Mouse (Mus musculus) layer of hippocampus, adult 9-11 months (tissue): Measurements from ENCODE around the gene Fam69b.

ENCODE experiments used
- DNase-seq: peaks from one replicate; pipeline ENCODE4 v3.0.0; 2022

Gene Fam69b

DNA sequence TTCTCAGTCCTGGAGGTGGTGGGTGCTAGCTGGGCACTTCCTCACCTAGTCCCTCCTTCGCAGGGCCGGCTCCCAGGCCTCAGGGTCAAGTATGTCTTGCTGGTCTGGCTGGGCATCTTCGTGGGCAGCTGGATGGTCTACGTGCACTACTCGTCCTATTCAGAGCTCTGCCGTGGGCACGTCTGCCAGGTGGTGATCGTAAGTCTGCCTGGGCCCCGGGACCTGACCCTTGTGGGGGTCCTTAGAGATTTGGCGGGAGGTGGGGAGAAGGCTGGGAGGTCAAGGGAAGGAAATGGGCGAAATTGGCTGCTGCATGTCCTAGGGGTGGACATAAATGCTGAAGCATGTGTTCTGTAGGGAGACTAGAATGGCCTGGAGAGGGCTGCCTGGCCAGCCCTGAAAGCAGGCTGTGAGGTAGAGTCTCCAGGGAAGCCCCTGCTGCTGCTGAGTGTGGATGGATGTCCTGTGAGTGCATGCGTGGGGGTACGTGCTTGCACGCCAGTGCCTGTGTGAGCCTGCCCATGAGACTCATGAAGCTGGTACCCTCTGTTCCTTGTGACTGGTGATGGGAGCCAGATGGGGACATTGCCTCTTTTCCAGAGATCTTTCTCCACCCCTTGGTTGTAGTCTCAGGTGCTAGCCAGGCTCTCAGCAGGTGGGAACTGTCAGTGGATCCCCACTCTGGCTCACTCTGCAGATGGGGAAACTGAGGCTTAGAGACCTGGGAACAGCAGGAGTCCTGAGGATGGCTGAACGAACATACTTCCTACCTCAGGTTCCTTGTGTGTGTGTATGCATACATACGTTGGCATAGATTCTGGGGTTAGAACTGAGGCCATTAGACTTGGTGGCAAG is 4.5 kb downstream of the Fam69b start:
- DNase-seq = no peak

DNA sequence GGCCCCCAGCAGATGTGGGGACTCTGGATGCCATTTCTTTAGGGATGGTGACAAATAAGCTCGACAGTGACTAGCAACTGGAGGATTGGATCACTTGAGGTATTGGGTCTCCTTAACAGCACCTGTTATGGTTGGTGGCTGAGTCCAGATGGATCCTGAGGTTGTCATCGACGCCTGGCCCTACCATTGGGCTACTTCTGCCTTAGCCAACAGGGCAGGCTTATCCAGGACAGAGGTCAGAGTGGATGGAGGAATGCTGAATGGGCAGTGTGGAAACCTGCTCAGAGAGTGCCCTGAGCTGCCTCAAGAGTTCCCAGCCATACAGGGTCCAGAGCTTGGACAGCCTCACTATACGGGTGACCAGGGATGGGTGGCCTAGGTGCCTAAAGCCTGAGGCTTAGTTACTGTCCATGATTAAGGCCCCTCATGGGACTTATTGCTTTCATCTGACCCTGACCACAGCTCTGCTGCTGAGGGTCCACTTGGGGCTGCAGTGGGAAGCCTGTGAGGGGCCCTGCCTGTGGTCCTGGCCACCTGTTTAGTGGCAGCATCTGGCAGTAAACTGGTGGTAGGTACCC is 5.8 kb downstream of the Fam69b start:
- no peak for DNase-seq

DNA sequence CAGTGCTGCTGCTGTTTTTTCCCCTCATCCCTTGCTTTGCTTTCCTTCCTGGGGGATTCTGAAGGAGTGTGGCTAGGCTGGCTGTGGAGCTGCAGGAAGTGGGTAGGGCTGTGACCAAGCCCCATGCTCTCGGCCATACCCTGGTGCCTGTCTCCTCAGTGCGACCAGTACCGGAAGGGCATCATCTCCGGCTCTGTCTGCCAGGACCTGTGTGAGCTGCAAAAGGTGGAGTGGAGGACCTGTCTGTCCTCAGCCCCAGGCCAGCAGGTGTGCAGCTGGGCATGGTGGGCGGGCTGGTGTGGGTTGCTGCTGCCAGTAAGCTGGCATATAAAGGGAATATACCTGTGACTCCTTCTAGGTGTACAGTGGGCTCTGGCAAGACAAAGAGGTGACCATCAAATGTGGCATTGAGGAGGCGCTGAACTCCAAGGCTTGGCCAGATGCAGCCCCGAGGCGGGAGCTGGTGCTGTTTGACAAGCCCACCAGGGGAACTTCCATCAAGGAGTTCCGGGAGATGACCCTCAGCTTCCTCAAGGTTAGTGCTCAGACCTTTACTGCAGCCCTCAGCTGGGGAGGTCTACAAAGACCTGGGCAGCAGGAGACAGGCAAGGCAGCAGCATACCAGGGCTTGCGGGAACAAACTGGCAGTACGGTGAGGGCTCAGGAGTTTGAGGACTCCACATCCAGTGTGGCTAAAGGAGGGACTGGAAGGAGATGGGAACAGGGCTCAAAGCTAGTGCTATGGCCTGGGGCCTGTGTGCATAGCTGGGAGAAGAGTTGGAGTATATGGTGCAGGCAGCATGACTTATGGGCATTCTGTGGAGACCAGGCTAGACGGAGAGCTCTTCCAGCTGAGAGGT is 6.6 kb downstream of the Fam69b start:
- DNase-seq = no peak

DNA sequence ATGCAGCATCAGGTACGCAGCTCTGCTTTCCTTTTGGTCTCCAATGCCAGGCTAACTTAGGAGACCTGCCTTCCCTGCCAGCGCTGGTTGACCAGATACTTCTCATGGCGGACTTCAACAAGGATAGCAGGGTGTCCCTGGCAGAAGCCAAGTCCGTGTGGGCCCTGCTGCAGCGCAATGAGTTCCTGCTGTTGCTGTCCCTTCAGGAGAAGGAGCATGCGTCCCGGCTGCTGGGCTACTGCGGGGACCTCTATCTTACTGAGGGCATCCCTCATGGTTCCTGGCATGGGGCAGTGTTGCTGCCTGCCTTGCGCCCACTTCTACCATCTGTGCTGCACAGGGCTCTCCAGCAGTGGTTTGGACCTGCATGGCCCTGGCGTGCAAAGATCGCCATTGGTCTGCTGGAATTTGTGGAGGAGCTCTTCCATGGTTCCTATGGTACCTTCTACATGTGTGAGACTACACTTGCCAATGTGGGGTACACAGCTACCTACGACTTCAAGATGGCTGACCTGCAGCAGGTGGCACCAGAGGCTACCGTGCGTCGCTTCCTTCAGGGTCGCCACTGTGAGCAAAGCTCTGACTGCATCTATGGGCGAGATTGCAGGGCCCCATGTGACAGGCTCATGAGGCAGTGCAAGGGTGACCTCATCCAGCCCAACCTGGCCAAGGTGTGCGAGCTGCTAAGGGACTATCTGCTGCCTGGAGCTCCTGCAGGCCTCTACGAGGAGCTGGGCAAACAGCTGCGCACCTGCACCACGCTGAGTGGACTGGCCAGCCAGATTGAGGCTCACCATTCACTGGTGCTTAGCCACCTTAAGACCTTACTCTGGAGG is 7.5 kb downstream of the Fam69b start:
- DNase-seq = no peak

DNA sequence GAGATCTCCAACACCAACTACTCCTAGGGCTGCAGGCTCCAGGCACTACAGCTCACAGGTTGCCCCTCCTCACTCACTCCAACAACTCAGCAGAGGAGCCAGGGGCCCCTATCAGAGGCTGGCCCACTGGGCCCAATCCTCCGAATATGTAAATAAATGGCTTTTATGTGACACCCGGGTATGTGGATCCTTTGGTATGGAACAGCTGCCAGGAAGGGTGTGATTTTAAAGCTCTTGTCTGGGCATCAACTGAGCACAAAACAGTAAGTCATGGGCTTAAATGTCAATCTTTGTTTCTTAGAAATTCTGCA is 8.0 kb downstream of the Fam69b start:
- DNase-seq = no peak

DNA sequence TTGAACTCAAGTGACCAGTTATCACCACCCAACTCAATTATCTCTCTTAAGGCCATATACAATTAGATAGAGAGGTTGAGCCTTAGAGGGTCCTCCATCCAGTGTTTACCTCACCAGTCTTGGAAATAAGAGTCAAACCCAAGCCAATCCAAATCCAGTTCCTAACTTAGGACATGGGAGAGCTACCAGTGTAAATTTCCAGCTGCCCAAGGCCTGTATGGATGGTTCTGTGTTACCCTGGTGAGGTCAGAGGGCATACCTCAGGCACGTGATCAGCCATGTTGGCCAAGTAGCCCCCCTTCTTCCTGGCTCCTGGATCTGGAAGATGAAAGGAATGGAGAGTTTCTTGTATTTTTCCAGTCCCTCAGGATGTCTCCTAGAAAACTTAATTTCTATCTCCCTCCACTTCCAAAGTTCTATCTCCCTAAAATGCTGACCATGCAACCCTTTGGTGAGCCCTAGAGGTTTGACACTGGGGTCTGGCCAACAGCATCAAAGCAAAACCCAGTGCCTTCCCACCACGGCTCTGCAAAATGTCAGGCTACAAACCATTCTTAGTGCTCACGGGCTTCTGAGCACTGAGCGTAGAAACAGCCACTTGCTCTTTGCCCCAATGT is 9.2 kb downstream of the Fam69b start:
- no peak for DNase-seq

DNA sequence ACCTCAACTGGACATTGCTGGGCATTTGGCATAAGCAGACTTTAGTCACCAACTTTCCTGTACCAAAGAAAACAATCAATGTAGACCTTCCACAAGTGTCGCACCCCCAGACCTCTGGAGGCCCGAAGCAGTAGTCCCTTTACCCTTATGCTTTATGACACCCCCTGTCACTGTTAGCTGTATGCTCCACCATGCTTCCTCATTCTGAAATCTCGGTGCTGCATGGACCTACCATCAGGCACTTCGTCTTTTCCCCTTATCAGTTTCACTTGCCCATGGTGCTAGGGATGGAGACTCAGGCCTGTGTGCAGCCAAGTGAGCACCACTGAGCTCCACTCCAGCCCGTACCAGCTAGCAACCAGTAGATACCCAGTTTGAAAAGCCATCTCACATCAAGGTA is 9.8 kb downstream of the Fam69b start:
- DNase-seq = no peak

DNA sequence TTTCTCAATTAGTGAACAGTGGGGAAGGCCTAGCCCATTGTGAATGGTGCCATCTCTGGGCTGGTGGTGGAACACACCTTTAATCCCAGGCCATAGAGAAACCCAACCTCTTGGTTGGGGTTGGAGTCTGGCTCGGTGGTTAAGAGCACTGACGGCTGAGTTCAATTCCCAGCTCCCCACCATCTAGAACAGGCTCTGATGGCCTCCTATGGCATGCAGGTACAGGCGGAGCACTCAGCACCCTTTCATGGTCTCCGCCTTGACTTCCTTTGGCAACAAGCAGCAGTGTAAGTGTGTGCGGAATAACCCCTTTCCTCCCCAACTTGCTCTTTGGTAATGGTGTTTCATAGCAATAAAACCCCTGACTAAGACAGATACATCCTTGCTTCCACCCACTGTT is 10.3 kb downstream of the Fam69b start:
- DNase-seq = no peak

DNA sequence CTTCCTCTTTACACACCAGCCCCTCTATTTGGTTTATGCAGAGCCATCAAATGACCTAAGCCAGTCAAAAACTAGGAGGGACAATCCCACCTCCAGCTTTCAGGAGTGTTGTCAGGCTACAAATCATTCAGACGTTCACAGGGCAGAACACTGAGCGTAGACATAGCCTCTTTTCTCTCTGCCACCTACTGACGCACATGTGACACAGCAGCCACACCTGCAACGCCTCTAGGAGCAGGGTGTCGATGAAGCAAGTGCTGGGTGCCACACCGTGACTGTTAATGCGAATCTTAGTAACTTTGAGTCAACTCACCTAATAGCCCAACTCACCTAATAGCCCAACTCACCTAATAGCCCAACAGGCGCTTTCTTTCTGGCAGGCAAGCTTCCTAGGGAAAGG is 10.8 kb downstream of the Fam69b start:
- no peak for DNase-seq

DNA sequence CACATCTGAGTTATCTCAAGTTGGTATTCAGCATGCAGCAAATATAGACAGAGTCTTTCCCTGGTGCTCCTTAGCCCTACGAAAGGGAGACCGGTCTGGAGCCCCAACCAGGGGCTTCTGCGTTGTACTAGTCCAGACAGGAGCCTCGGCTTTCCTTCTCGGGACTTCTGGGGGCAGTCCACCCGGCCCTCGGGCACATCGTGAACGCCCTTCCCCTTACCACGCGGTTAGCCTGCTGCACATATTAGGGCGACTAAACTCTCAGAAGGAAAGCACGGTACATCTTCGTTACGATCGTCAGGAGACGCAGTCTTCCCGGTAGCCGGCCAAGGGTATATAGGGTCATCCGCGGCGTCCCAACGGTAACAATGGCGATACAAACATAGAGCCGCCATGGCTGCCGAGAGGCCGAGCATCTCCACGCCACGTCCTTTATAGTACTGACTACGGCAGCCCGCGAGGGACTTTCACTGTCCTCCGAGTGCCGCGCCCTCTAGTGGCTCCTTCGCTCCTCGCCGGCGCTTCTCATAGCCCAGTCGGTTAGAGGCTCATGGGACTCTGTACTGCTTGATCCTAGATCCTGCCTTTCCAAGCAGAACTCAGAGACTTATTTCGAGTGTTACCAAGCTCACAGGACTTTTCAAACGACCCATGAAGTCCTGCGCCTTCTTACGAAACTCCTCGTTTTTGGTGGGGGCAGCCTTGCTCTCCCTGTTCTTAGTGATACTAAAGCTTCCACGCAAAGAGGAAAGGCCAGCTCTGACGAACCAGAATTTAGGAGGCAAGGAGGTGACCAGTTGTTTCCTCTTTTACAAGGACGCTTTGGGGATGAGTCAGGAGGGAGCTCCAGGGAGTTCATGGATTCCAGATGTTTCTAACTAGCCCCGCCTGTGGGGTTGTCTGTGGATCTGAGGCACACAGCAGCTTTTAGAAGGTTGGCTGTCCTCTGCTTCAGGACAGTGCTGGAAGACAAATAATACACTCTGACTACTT is 11.9 kb downstream of the Fam69b start:
- DNase-seq = peak; percentile 95

DNA sequence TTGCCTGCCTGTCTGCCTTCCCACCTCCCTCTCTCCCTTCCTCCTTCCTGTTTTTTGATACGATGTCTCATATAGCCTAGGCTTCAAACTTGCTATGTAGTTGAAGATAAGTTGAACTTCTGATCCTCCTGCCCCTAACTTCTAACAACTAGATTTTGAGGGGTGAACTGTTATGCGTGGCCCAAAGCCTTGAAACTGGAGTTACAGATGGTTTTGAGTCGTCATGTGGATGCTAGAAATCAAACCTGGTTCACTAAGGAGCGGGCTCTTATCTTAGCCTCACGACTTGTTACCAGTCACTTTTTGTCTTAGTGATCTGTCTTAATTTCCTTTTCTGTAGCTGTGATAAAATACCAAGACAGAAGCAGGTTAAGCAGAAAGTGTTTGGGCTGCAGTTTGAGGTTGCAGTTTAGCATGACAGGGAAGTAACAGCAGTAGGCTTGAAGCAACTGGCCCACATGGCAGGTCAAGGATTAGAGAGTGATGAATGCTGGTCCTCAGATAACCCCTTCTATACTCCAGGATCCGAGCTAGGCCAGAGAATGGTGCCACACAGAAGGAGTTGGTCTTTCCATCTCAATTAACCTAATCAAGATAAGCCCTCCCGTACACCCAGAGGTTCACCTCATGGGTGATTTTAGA is 12.9 kb downstream of the Fam69b start:
- no peak for DNase-seq

DNA sequence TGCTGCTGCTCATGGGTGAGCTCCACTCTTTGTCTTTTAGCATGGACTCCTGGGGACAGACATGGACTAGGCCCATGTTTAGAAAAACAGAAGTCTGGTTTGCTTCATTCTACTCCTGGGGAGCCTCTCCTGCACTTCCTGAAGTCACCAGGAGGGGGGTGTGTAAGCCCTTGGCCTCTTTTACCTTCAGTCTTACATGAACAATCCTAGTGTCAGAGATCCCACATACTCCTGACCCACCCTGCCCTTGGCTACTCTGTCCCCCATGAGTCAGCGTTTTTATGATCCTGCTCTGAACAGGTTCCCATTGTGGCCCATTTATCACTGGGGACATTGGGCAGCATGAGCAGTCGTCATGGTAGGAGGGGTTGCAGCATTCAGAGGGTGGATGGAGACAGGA is 15.7 kb downstream of the Fam69b start:
- DNase-seq = no peak

DNA sequence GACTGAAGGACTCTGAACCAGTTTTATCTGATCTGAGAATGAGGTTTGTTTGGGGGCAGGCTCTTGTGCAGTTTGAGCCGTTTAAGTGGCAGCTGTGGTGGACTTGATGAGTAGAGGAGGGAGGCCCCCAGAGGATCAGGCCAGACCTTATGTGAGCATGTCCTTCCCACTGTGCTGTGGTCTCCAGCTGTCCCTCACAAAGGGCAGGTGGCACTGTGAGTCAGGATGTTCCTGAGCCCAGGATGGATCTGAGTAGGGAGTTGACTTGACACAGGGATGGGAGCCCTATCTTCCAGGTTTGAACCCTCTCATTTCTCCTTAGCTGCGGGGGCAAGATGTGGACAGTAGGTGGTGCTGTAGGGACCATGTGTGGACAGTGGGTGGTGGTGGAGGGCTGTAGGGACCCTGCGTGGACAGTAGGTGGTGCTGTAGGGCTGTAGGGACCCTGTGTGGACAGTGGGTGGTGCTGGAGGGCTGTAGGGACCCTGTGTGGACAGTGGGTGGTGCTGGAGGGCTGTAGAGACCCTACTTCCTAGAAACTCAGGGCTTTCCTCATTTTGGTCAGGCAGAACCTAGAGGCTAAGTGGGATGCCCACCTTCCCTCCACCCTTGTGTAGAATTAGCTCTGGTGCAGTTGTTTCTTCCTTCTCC is 18.5 kb downstream of the Fam69b start:
- DNase-seq = peak; percentile 80

DNA sequence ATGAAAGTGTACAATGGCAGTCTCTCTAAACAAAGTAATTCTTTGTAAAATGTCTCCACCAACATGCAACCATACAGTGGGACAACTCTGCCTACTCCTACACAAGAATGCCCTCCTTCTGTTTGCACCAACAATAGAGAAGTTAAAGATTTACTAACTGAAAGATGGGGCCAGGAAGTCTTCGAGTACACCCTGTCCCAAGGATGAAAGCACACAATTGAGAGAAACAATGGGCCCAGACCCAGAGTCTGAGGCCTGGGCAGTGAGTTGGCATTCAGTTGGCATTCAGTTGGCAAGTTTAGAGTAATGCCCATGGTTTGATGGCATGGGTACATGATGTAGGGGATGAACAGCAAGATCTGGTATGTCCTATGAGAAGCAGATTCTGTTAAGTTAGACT is 26.4 kb downstream of the Fam69b start:
- no peak for DNase-seq

DNA sequence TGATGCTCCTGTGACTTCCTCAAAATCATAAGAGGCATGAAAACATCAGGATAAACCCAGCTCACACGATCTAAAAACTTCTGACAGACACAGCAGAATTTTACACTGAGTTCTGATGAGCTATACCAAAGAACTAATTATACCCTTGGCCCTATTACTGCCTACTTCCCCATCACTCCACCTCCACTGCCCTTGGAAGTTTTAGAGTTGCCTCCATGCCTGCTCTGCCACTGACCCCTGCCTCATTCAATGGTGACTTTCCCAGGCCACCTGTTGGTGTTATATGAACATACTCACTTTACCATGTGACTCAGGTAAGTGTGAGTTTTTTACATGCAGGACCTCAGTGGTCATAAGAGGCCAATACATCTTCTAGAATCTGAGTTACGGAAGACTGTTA is 29.2 kb downstream of the Fam69b start:
- DNase-seq = no peak

DNA sequence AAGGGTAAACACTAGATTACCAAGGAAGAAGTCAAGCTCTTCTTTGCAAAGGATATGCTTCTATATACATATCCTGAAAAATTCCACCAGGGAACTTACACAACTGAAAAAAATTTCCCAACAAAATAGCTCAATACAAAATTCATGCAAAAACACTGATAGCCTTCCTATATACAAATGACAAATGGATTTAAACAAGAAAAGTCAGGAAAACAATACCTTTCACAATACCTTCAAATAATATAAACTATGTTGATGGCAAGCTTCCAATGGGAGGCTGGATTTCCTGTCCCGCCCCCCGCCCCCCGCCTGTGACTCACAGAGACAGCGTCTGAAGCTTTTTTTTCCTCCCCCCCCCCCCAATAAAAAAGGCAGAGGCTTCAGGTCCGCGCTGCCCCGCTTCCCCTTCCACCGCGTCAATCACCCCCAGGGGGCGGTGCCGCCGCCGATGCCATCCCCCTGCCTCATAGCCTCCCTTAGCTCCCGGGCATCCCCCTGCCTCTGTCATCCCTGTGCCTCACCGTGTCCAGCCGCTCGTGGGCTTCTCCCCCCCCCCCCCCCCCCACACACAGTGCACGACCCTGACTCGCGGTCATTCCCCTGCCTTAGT is 33.0 kb downstream of the Fam69b start:
- no peak for DNase-seq

DNA sequence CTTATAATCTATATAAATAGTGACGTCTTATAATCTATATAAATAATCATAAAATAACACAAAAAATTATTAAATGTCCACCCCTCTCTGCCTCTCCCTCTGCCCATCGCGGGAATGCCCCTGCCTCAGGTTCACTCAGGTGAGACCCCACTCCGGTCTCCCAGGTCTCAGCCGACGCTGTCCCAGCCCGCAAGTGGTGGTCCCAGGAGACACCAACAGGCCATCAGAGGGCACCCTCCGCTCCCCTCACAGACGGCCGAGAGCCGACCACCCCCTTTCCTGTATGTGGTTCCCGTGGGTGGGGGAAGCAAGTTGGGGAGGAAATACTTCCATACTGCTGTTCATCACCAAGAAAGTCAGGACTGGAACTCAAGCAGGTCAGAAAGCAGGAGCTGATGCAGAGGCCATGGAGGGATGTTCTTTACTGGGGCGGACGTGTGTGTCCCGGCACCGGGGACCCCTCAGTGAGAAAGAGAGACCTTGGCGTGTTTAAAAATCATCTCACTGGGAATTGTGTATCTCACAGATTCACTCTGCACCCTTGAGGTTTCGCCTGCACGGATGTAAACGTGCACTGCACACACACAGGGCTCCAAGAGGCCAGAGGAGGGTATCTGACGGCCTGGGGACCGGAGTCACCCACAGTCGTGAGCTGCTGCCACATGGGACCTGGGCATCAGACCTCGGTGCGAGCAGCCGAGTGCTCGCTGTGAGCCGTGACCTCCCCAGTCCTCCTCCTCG is 33.7 kb downstream of the Fam69b start:
- no peak for DNase-seq

DNA sequence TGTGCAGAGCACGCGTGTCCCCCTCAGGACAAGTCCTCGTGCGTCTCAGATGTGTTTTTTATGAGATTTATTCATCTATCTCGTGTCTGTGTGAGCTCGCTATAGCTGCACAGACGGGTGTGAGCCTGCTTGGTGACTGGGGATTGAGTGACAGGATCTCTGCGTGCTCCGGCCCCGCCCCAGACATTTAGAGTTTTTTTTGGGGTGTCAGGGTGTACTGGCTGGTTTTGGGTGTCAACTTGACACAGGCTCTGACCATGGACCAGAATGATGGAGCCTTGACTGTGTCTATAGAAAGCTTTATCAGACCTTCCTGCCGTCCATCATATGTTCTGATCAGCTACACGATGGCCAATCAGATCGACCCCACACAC is 34.2 kb downstream of the Fam69b start:
- DNase-seq = no peak

DNA sequence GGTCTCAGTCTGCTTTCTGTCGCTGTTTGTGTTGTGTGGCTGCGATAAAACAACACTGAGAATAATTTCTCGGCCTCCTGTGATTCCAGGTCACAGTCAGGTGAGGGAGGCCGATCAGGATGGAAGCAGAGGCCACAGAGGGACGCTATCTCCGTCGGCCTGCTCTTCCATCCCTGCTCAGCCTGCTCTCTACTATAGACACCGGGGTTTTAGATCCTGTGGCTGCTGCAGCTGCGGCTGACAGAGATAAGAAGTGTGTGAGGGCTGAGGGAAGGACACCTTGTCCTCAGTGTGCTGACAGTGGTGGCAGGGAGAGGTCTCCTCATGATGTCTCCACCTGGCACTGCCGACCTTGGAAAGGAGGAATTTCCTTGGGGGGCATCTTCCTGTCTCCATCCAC is 34.9 kb downstream of the Fam69b start:
- no peak for DNase-seq
